Mouse (Mus musculus): Measurements from ENCODE around the gene Cap2.

DNA sequence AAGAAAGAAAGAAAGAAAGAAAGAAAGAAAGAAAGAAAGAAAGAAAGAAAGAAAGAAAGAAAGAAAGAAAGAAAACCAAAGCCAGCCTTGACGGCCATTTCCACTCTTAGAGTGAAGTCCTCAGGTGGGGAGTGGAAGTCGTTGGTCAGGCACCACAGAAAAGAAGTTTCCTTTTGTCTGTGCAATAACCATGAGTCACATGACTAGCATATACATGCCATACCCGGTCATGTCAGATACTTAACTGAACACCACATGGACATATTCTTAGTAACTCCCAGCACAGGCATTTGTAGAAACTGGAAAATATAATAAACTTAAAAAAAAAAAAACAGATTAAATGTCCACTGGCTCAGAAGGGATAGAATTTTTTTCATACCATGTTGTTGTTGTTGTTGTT lies 16.0 kb upstream of the Cap2 start:
- TF ChIP-seq EP300 (IDR thresholded peaks at IDR 0.05; ENCODE audit: low read depth) (no peak), CTCF (IDR thresholded peaks at IDR 0.05; ENCODE audit: low read depth) (no peak)
